Mouse (Mus musculus) layer of hippocampus, adult 9-11 months (tissue): ENCODE results near the gene Phf3.

Experiments
- DNase-seq: peaks from one replicate; pipeline ENCODE4 v3.0.0; 2022

Phf3 gene

GRCm38 (mm10) chr1:30755453-30756224, 118.1 kb downstream of the Phf3 start:
- DNase-seq: no peak
